Mouse (Mus musculus) E14TG2a.4 (cell line): ENCODE measurements around the gene B4galnt3.

ENCODE experiments used
- CTCF ChIP-seq: conservative IDR thresholded peaks from 2 replicates; pipeline ENCODE4 v1.5.1; 2014; ENCODE audit warnings: low read length
- POU5F1 ChIP-seq: IDR thresholded peaks from 2 replicates; pipeline ENCODE4 v1.6.1; 2014; ENCODE audit warnings: low read length, borderline replicate concordance

- TF ChIP-seq CTCF (no peak), POU5F1 (no peak)
These were observed 119.7 kb downstream of the B4galnt3 start for GRCm38 (mm10) chr6:120174602-120175115.
